Mouse (Mus musculus): Measurements from ENCODE around the gene Abcg5. TPM values are rescaled to one million over a fixed set of nuclear protein-coding genes. Genes with fewer than 3 reads are reported as not detected.

The Abcg5 gene
- total and polyA plus RNA-seq, 3 experiments = not detected

DNA sequence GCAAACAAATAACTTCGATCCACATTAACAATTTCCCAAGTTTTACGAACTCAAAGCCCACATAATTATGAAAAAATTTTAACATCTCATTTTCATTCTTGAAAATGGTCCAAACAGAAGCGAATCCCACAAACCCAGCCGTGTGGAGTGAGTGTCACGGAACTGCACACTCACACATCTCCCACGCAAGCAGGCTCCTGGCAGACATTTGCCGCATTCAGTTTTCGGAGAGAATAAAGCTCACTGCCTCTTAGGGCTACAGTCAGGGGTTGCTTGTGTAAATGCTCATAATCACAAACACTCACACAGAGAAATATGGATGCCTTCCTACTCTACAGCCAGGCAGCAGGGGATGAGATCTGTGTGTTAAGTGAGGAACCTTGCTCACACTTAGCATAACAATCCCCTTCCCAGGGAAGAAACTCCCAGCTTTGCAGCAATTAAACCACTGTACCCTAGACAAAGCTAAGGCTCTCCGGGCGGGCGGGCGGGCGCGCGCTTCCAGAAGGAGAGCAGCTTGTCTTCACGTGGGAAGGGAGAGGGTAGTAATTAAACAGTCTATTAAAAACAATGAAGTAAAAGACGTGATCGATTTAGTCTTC lies 30.9 kb upstream of the Abcg5 start:
- intact Hi-C loops (cut with DNase I) = no loop called here
- Histone ChIP-seq H3K27ac (no peak overlapping the region), H3K27me3 (ENCODE audit: control insufficient read depth, insufficient read depth, low read length) (no peaks in the 10 kb centered on the region), H3K79me2 (replicated peaks; ENCODE audit: control insufficient read depth, insufficient read depth, low read length) (no peaks in the 10 kb centered on the region), H3K4me3 (no peak overlapping the region), H3K9ac (ENCODE audit: low read depth, low read length) (no peak overlapping the region), H3K4me1 (ENCODE audit: control insufficient read depth, insufficient read depth, low read length) (no peaks in the 10 kb centered on the region), H3K36me3 (ENCODE audit: control insufficient read depth, insufficient read depth, low read length) (no peaks in the 10 kb centered on the region; the same call in 1 of the 2 replicates)
- DNase-seq = no peak
- WGBS = 94% methylated on average over 18 of the region's 18 CpGs
- TF ChIP-seq EP300 (IDR thresholded peaks at IDR 0.05; ENCODE audit: insufficient read depth, low read depth, low read length) (no peak), CTCF (IDR thresholded peaks at IDR 0.05) (no peak), POLR2A (IDR thresholded peaks at IDR 0.05; ENCODE audit: insufficient read depth, low read depth, low read length) (no peak)

DNA sequence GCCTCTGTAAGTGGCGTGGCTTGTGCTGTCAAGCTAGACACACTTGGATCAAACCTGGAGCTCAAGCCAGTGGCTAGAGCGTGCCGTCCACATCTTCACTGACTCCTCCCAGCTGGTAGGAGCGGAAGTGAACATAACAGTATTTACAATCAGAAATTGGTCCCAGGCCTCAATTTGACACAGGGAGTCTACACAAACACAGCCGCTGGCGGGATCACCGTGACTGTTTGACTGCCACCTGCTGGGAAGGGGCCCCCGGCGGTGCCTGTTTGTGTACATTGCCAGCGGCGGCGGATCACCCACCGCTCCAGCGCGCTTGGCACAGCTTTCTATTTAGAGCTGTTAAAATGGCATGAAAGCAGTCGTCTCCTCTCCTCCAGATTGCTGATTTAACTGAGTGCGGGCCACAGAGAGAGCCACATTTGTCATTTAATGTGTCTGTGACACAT lies 26.6 kb upstream of the Abcg5 start:
- no peak for DNase-seq
- Histone ChIP-seq H3K27me3 (ENCODE audit: control insufficient read depth, insufficient read depth, low read length) (no peaks in the 10 kb centered on the region), H3K4me1 (ENCODE audit: control insufficient read depth, insufficient read depth, low read length) (no peaks in the 10 kb centered on the region), H3K79me2 (replicated peaks; ENCODE audit: control insufficient read depth, insufficient read depth, low read length) (no peaks in the 10 kb centered on the region), H3K4me3 (no peak overlapping the region), H3K9ac (ENCODE audit: low read depth, low read length) (no peak overlapping the region), H3K27ac (no peak overlapping the region), H3K36me3 (ENCODE audit: control insufficient read depth, insufficient read depth, low read length) (no peaks in the 10 kb centered on the region; the same call in 1 of the 2 replicates)
- TF ChIP-seq CTCF (IDR thresholded peaks at IDR 0.05) = no peak
- TF ChIP-seq POLR2A (IDR thresholded peaks at IDR 0.05; ENCODE audit: insufficient read depth, low read depth, low read length) = no peak
- no peak for TF ChIP-seq EP300 (IDR thresholded peaks at IDR 0.05; ENCODE audit: insufficient read depth, low read depth, low read length)
- intact Hi-C loops (cut with DNase I) = loop anchor here (10.0 kb wide), 1 partner anchor 235 kb away; no protein-coding TSS in a partner anchor
- 74% methylated on average over 17 of the region's 17 CpGs for WGBS

DNA sequence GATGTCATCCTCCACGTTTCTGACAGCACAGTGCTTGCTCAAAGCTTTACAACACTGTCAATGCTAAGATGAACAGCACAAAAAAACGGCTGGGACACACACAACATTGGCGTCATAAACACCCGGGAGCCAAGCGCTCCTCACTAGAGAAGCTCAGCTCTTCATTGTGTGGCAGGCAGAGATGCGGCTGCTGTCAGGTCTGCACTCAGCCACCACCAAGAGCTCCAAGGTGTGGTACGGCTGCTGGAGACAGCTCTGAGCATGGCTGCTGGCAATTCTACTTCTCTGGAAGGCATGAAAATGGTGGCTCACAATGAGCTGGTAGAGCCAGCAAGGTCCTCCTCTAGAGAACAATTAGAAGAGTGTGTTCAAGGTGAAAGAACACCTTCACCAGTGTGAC lies 26.0 kb upstream of the Abcg5 start:
- 90% methylated on average over 7 of the region's 7 CpGs for WGBS
- Histone ChIP-seq H3K4me3 (no peak overlapping the region), H3K27ac (no peak overlapping the region), H3K4me1 (ENCODE audit: control insufficient read depth, insufficient read depth, low read length) (no peaks in the 10 kb centered on the region), H3K36me3 (ENCODE audit: control insufficient read depth, insufficient read depth, low read length) (no peaks in the 10 kb centered on the region; the same call in 1 of the 2 replicates), H3K79me2 (replicated peaks; ENCODE audit: control insufficient read depth, insufficient read depth, low read length) (no peaks in the 10 kb centered on the region), H3K9ac (ENCODE audit: low read depth, low read length) (no peak overlapping the region), H3K27me3 (ENCODE audit: control insufficient read depth, insufficient read depth, low read length) (no peaks in the 10 kb centered on the region)
- TF ChIP-seq POLR2A (IDR thresholded peaks at IDR 0.05; ENCODE audit: insufficient read depth, low read depth, low read length) (no peak), EP300 (IDR thresholded peaks at IDR 0.05; ENCODE audit: insufficient read depth, low read depth, low read length) (no peak), CTCF (IDR thresholded peaks at IDR 0.05) (no peak)
- intact Hi-C loops (cut with DNase I) = loop anchor here (10.0 kb wide), 1 partner anchor 234 kb away; no protein-coding TSS in a partner anchor
- no peak for DNase-seq

DNA sequence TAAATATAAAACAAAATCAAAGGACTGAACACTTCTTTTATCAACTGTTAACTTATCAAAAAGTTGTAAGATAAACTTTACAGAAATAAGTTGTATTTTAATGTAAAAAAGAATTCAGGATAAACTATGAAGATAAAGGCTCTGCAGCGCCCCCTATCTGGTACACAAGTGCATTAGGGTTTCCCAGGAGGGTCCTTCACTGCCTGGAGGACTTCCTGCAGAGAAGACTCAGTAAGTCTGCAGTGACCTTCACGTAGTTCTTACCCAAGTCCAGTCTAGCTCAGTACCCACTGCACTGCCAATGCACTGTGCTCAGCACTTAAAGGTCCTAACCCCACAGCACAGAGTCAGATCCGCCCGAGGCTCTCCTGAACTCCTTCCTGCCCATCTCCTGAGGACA lies 24.6 kb upstream of the Abcg5 start:
- Histone ChIP-seq H3K4me1 (ENCODE audit: control insufficient read depth, insufficient read depth, low read length) (no peaks in the 10 kb centered on the region), H3K79me2 (replicated peaks; ENCODE audit: control insufficient read depth, insufficient read depth, low read length) (no peaks in the 10 kb centered on the region), H3K27ac (no peak overlapping the region), H3K4me3 (no peak overlapping the region), H3K36me3 (ENCODE audit: control insufficient read depth, insufficient read depth, low read length) (no peaks in the 10 kb centered on the region), H3K27me3 (ENCODE audit: control insufficient read depth, insufficient read depth, low read length) (no peaks in the 10 kb centered on the region), H3K9ac (ENCODE audit: low read depth, low read length) (no peak overlapping the region)
- no peak for DNase-seq
- WGBS = 71% methylated on average over 4 of the region's 4 CpGs
- intact Hi-C loops (cut with DNase I) = loop anchor here (10.0 kb wide), 1 partner anchor 233 kb away; no protein-coding TSS in a partner anchor
- TF ChIP-seq POLR2A (IDR thresholded peaks at IDR 0.05; ENCODE audit: insufficient read depth, low read depth, low read length) (no peak), CTCF (IDR thresholded peaks at IDR 0.05) (peak; percentile 62)

DNA sequence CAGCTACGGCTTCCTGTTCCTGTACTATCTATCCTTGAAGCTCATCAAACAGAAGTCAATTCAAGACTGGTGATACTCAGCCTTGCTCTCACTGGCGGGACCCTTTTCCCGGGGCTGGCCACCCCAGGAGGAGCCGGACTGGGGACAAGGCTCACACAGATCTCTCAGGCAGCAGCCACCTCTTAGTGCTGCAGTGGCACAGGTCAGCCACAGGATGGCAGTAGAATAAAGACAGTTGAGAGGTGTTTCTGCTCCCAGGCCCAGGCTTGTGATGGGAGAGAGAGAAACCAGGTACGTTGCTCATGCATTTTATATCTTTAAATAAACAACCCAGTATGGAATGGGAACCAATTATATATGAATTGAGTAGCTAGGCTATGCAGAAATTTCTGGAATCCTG lies 15.9 kb upstream of the Abcg5 start:
- H3K27me3 ChIP-seq (ENCODE audit: control insufficient read depth, insufficient read depth, low read length) = no peaks in the 10 kb centered on the region
- TF ChIP-seq CTCF (IDR thresholded peaks at IDR 0.05) = peak; percentile 93
- TF ChIP-seq EP300 (IDR thresholded peaks at IDR 0.05; ENCODE audit: insufficient read depth, low read depth, low read length) = 0 out of 2 replicates have a peak, but pooled peaks have one; percentile 21
- no peak for TF ChIP-seq POLR2A (IDR thresholded peaks at IDR 0.05; ENCODE audit: insufficient read depth, low read depth, low read length)
- no peak overlapping the region for H3K27ac ChIP-seq
- no peaks in the 10 kb centered on the region for H3K79me2 ChIP-seq (replicated peaks; ENCODE audit: control insufficient read depth, insufficient read depth, low read length)
- H3K4me3 ChIP-seq = no peak overlapping the region
- no peaks in the 10 kb centered on the region for H3K36me3 ChIP-seq (ENCODE audit: control insufficient read depth, insufficient read depth, low read length)
- WGBS = 21% methylated on average over 5 of the region's 5 CpGs
- intact Hi-C loops (cut with DNase I) = no loop called here
- peak; percentile 25 to 40 for DNase-seq
- H3K9ac ChIP-seq (ENCODE audit: low read depth, low read length) = no peak overlapping the region
- H3K4me1 ChIP-seq (ENCODE audit: control insufficient read depth, insufficient read depth, low read length) = no peaks in the 10 kb centered on the region

DNA sequence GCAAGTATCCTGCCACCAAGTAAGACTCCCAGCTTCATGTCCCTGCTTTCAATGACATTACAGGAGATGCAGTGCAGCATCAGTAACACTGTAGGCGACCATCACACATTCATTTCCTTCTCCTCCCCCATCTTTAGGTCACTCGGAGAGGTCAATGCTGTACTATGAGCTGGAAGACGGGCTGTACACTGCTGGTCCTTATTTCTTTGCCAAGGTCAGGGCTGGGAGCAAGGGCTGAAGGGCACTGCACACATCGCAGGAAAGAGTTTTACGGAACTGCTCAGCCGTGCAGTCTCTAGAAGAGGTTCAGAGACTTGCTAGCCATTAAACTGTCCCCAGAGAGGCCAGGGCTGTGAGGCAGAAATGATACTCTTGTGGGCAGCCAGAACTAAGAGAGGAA lies 13.7 kb upstream of the Abcg5 start:
- Histone ChIP-seq H3K27me3 (ENCODE audit: control insufficient read depth, insufficient read depth, low read length) (no peaks in the 10 kb centered on the region), H3K9ac (ENCODE audit: low read depth, low read length) (no peak overlapping the region), H3K4me1 (ENCODE audit: control insufficient read depth, insufficient read depth, low read length) (no peaks in the 10 kb centered on the region), H3K27ac (no peak overlapping the region), H3K4me3 (no peak overlapping the region), H3K36me3 (ENCODE audit: control insufficient read depth, insufficient read depth, low read length) (no peaks in the 10 kb centered on the region), H3K79me2 (replicated peaks; ENCODE audit: control insufficient read depth, insufficient read depth, low read length) (no peaks in the 10 kb centered on the region)
- 60% methylated on average over 6 of the region's 6 CpGs for WGBS
- TF ChIP-seq EP300 (IDR thresholded peaks at IDR 0.05; ENCODE audit: insufficient read depth, low read depth, low read length) (no peak), POLR2A (IDR thresholded peaks at IDR 0.05; ENCODE audit: insufficient read depth, low read depth, low read length) (no peak), CTCF (IDR thresholded peaks at IDR 0.05) (no peak)
- DNase-seq = no peak
- intact Hi-C loops (cut with DNase I) = no loop called here
